Mouse (Mus musculus): ENCODE measurements around the gene Tppp2. TPM values are rescaled to one million over a fixed set of nuclear protein-coding genes. Genes with fewer than 3 reads are reported as not detected.

Tppp2 gene
- polyA plus RNA-seq, 1 experiment from 2014 or later: not detected

DNA sequence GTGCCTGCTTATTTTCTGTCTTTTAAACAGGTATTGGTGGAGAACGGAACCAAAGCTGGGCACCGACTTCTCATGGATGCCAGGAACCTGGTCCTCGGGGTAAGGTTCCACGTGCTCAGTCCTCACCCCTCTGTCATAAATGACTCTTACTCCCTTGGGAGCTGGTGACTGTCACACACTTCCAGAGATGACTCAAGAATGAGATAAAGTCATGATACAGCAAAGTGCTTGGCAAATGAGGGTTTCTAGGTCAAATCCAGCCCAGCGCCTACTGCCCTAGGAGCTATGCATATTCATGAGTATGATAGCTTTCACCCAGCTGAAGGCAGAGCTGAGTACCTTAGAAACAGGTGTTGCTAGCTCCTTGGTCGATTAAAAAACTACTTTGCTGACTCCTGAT lies 28.4 kb upstream of the Tppp2 start:
- peaks cover 16% of the 10 kb centered on the region for H3K4me1 ChIP-seq (replicated peaks; ENCODE audit: control insufficient read depth, insufficient read depth, low read length)
- H3K27me3 ChIP-seq (replicated peaks; ENCODE audit: control insufficient read depth, insufficient read depth, low read length): no peaks in the 10 kb centered on the region
- H3K27ac ChIP-seq (ENCODE audit: low read depth, low read length): no peak overlapping the region
- no peak overlapping the region for H3K9ac ChIP-seq (ENCODE audit: low read depth, low read length)
- H3K36me3 ChIP-seq (ENCODE audit: control insufficient read depth, insufficient read depth, low read length): peaks cover 24% of the 10 kb centered on the region
- WGBS: 91% methylated on average over 6 of the region's 6 CpGs
- H3K4me2 ChIP-seq: no peak overlapping the region
- H3K9me3 ChIP-seq (ENCODE audit: control insufficient read depth, low read length): no peaks in the 10 kb centered on the region
- ATAC-seq (replicated peaks; ENCODE audit: low FRiP score) (no peak), DNase-seq (ENCODE audit: low spot score) (no peak)
- H3K4me3 ChIP-seq (ENCODE audit: low read depth, low read length): no peak overlapping the region

DNA sequence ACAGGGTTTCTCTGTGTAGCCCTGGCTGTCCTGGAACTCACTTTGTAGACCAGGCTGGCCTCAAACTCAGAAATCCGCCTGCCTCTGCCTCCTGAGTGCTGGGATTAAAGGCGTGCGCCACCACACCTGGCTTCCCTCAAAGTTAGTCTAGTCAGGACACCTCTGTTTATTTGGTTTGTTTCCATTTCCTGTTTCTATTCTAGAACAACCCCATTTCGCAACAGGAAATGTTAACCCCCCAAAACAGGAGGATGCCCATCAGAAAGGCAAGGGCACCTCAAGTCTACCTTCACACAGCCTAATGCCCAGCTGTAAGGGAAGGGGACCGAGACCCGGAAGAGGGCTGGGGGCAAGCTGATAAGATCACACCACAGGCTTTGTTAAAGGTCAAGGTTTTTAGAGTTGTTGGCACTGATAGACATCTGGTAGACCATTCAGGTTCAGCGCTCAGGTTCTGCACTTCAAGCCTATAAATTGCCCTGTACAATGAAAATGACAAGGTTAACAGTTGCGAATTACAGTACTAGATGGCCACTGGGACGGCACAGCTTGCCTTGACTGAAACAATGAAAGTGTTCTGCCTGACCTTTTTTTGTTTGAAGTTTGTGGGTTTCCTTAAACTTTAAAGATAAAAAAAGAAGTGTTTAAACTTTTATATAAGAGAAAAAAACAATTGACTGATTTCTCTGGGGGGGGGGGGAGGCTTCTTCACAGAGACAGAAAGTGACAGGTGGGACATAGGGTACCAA lies 25.9 kb upstream of the Tppp2 start, which contains the start of gene Slc39a2:
Slc39a2 (plus strand) TSS at position 699 of the 749 bp plus-strand sequence.
- Histone ChIP-seq H3K9me3 (ENCODE audit: control insufficient read depth, low read length) (no peaks in the 10 kb centered on the region), H3K36me3 (ENCODE audit: control insufficient read depth, insufficient read depth, low read length) (peaks cover 21% of the 10 kb centered on the region), H3K4me2 (no peak within 1 kb of the TSS), H3K4me3 (ENCODE audit: low read depth, low read length) (no peak within 1 kb of the TSS), H3K27me3 (replicated peaks; ENCODE audit: control insufficient read depth, insufficient read depth, low read length) (no peaks in the 10 kb centered on the region), H3K9ac (ENCODE audit: low read depth, low read length) (no peak within 1 kb of the TSS), H3K27ac (ENCODE audit: low read depth, low read length) (no peak within 1 kb of the TSS), H3K4me1 (replicated peaks; ENCODE audit: control insufficient read depth, insufficient read depth, low read length) (peaks cover 10% of the 10 kb centered on the region)
- no peak for DNase-seq (ENCODE audit: low spot score)
- no peak for ATAC-seq (replicated peaks; ENCODE audit: low FRiP score)
- WGBS: 87% methylated on average over 8 of the region's 9 CpGs

DNA sequence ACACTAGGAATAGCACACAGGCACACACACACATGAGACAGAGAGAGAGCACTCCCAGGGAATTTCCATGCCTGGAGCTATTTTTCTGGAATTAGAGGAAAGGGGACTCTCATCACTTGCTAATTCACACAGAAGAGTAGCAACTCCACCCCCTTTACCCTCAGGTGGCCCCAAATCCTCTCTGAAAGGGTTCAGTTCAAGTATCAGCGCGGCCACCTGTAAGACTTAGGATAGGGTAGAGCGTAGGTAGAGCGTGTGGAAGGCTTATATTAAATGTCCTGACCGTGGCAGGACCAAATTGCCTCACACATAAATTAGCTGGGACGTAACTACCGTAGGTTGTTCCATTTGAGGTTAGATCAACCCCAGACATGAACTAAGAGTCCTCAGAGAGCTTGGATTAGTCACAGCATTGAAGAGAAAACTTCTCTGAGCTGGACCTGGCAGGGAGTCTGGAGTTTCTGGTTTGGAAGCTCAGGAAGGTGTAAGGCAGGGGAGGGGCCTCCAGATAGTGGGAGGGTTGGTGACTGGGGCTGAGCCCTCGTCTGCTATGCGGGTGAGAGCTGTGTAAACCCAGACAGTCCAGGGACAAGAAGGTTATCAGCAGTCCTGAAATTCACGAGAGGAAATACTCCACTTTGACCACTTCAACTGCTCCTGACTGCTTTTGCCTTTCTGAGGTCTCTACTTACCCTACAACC lies 25.0 kb upstream of the Tppp2 start:
- H3K36me3 ChIP-seq (ENCODE audit: control insufficient read depth, insufficient read depth, low read length): peaks cover 20% of the 10 kb centered on the region
- ATAC-seq (replicated peaks; ENCODE audit: low FRiP score) (peak; percentile 47), DNase-seq (ENCODE audit: low spot score) (no peak)
- peaks cover 10% of the 10 kb centered on the region for H3K4me1 ChIP-seq (replicated peaks; ENCODE audit: control insufficient read depth, insufficient read depth, low read length)
- no peak overlapping the region for H3K27ac ChIP-seq (ENCODE audit: low read depth, low read length)
- no peaks in the 10 kb centered on the region for H3K9me3 ChIP-seq (ENCODE audit: control insufficient read depth, low read length)
- no peaks in the 10 kb centered on the region for H3K27me3 ChIP-seq (replicated peaks; ENCODE audit: control insufficient read depth, insufficient read depth, low read length)
- H3K9ac ChIP-seq (ENCODE audit: low read depth, low read length): no peak overlapping the region
- 32% methylated on average over 10 of the region's 10 CpGs for WGBS
- H3K4me2 ChIP-seq: no peak overlapping the region
- H3K4me3 ChIP-seq (ENCODE audit: low read depth, low read length): no peak overlapping the region

DNA sequence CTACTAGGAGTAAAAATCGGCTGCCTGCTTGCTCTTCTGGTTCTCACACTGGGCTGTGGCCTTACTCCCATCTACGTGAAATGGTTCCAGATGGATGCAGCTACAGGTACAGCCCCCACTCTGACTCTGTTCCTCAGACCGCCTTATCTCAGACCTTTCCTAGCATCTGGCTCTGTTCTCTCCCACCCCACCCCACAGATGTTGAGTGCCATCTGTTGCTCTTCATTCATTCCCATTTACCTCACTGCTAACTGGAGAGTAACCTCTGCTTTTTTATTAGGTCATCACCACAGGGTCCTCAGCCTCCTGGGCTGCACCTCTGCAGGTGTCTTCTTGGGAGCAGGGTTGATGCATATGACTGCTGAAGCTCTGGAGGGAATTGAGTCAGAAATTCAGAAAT lies 24.4 kb upstream of the Tppp2 start:
- Histone ChIP-seq H3K4me2 (peak overlapping the region; percentile 19), H3K4me3 (ENCODE audit: low read depth, low read length) (no peak overlapping the region), H3K36me3 (ENCODE audit: control insufficient read depth, insufficient read depth, low read length) (peaks cover 17% of the 10 kb centered on the region), H3K4me1 (replicated peaks; ENCODE audit: control insufficient read depth, insufficient read depth, low read length) (peaks cover 10% of the 10 kb centered on the region), H3K27ac (ENCODE audit: low read depth, low read length) (no peak overlapping the region), H3K9me3 (ENCODE audit: control insufficient read depth, low read length) (no peaks in the 10 kb centered on the region), H3K27me3 (replicated peaks; ENCODE audit: control insufficient read depth, insufficient read depth, low read length) (no peaks in the 10 kb centered on the region), H3K9ac (ENCODE audit: low read depth, low read length) (peak overlapping the region; percentile 23; the same call in 1 of the 2 replicates)
- no peak for DNase-seq (ENCODE audit: low spot score)
- 51% methylated on average over 3 of the region's 3 CpGs for WGBS
- ATAC-seq (replicated peaks; ENCODE audit: low FRiP score): peak; percentile 64; the same call in 1 of the 2 replicates

DNA sequence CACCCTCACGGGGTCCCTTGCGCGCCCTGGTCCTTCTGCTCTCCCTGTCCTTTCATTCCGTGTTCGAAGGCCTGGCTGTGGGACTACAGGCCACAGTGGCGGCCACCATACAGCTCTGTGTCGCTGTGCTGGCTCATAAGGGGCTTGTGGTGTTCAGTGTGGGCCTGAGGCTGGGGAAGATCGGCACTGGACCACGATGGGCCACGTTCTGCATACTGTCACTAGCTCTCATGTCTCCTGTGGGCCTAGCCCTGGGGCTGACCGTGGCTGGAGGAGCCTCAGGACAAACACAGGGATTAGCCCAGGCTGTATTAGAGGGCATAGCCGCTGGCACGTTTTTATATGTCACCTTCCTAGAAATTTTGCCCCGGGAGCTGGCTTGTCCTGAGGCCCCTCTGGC lies 23.2 kb upstream of the Tppp2 start:
- Histone ChIP-seq H3K4me1 (replicated peaks; ENCODE audit: control insufficient read depth, insufficient read depth, low read length) (peaks cover 10% of the 10 kb centered on the region), H3K4me2 (no peak overlapping the region), H3K27me3 (replicated peaks; ENCODE audit: control insufficient read depth, insufficient read depth, low read length) (no peaks in the 10 kb centered on the region), H3K27ac (ENCODE audit: low read depth, low read length) (no peak overlapping the region), H3K36me3 (ENCODE audit: control insufficient read depth, insufficient read depth, low read length) (peaks cover 17% of the 10 kb centered on the region), H3K9me3 (ENCODE audit: control insufficient read depth, low read length) (no peaks in the 10 kb centered on the region), H3K4me3 (ENCODE audit: low read depth, low read length) (no peak overlapping the region), H3K9ac (ENCODE audit: low read depth, low read length) (no peak overlapping the region)
- ATAC-seq (replicated peaks; ENCODE audit: low FRiP score): no peak
- 80% methylated on average over 14 of the region's 14 CpGs for WGBS
- no peak for DNase-seq (ENCODE audit: low spot score)

DNA sequence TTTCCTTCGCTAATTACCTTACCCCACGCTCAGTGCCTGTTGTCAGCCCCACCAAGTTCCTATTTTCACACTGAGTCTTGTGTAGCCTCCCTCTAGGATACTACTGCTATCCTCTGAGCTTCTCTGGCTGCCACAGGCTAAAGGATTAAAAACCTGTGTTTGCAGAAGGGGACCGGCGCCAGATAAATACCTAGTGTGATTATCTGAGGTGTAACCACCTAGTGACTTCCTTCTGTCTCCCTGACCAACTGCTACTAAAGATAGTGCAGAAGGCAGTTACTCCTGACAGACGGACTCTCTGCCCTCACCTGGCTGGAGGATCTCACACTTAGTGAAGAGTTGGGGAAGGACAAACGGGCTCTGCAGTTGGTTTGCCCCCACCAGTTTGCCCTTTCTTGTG lies 22.2 kb upstream of the Tppp2 start:
- H3K9ac ChIP-seq (ENCODE audit: low read depth, low read length): no peak overlapping the region
- ATAC-seq (replicated peaks; ENCODE audit: low FRiP score): no peak; the same call in 1 of the 2 replicates

DNA sequence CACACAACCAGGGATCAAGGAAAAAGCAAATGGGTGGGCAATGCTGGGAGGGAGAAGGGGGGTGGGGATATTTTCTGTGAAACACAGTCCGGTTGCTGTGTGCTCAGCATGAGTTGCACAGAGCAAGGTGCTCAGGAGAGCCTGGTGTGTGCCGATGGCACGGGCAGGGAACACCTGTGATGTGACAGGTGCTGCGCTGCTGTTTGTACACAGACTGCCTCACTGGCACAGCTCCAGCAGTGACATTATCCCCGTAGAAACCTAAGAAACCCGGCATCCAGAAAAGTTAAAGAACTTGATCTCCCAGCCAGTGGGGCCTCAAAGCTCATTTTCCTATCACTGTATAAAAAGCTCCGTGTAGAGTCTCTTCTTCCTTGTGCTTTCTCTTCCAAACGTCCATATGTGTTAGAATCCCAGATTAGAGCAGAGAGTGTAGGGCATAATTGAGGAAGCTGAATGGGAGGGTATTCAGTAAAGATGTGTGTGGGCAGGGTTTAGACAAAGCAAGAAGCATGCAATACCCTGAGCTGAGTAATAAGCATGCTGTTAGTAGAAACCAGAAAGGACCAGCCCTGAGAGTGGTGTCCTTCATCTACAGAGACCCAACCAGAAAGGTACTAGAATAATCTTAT lies 21.6 kb upstream of the Tppp2 start:
- Histone ChIP-seq H3K27me3 (replicated peaks; ENCODE audit: control insufficient read depth, insufficient read depth, low read length) (no peaks in the 10 kb centered on the region), H3K36me3 (ENCODE audit: control insufficient read depth, insufficient read depth, low read length) (peaks cover 2% of the 10 kb centered on the region; the same call in 1 of the 2 replicates), H3K27ac (ENCODE audit: low read depth, low read length) (no peak overlapping the region), H3K9me3 (ENCODE audit: control insufficient read depth, low read length) (no peaks in the 10 kb centered on the region), H3K4me2 (no peak overlapping the region), H3K4me1 (replicated peaks; ENCODE audit: control insufficient read depth, insufficient read depth, low read length) (peaks cover 10% of the 10 kb centered on the region), H3K4me3 (ENCODE audit: low read depth, low read length) (no peak overlapping the region), H3K9ac (ENCODE audit: low read depth, low read length) (no peak overlapping the region)
- ATAC-seq (replicated peaks; ENCODE audit: low FRiP score) (no peak), DNase-seq (ENCODE audit: low spot score) (no peak)
- 74% methylated on average over 8 of the region's 8 CpGs for WGBS

More for the DNA sequence above, 22.2 kb upstream of the Tppp2 start:
- 55% methylated on average over 6 of the region's 6 CpGs for WGBS
- Histone ChIP-seq H3K36me3 (ENCODE audit: control insufficient read depth, insufficient read depth, low read length) (peaks cover 9% of the 10 kb centered on the region), H3K4me1 (replicated peaks; ENCODE audit: control insufficient read depth, insufficient read depth, low read length) (peaks cover 10% of the 10 kb centered on the region), H3K27ac (ENCODE audit: low read depth, low read length) (no peak overlapping the region), H3K27me3 (replicated peaks; ENCODE audit: control insufficient read depth, insufficient read depth, low read length) (no peaks in the 10 kb centered on the region), H3K9me3 (ENCODE audit: control insufficient read depth, low read length) (no peaks in the 10 kb centered on the region), H3K4me3 (ENCODE audit: low read depth, low read length) (no peak overlapping the region), H3K4me2 (no peak overlapping the region)
- DNase-seq (ENCODE audit: low spot score): no peak

DNA sequence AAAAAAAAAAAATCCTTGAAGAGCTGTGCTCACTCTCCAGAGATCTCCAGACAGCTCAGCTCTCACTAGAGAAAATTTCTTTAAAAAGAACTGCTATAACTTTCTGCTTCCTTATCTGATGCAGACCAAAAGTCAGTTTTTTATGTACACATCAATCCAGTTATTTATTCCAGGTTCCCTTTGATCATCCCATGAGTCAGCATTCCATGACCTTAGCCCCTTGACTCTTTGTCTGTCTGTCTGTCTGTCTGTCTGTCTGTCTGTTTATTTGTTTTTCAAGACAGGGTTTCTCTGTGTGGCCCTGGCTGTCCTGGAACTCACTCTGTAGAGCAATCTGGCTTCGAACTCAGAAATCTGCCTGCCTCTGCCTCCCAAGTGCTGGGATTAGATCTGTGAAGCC lies 18.9 kb upstream of the Tppp2 start:
- no peaks in the 10 kb centered on the region; the same call in 1 of the 2 replicates for H3K4me1 ChIP-seq (replicated peaks; ENCODE audit: control insufficient read depth, insufficient read depth, low read length)
- no peak overlapping the region for H3K4me3 ChIP-seq (ENCODE audit: low read depth, low read length)
- no peak for DNase-seq (ENCODE audit: low spot score)
- WGBS: 83% methylated on average over 1 of the region's 1 CpGs
- H3K4me2 ChIP-seq: no peak overlapping the region
- H3K27me3 ChIP-seq (replicated peaks; ENCODE audit: control insufficient read depth, insufficient read depth, low read length): no peaks in the 10 kb centered on the region
- H3K9me3 ChIP-seq (ENCODE audit: control insufficient read depth, low read length): no peaks in the 10 kb centered on the region
- no peak overlapping the region for H3K27ac ChIP-seq (ENCODE audit: low read depth, low read length)
- ATAC-seq (replicated peaks; ENCODE audit: low FRiP score): no peak
- no peaks in the 10 kb centered on the region for H3K36me3 ChIP-seq (ENCODE audit: control insufficient read depth, insufficient read depth, low read length)
- no peak overlapping the region for H3K9ac ChIP-seq (ENCODE audit: low read depth, low read length)
